7 mouse cellular contexts compared by ENCODE assay signal in the genomic region with DNA sequence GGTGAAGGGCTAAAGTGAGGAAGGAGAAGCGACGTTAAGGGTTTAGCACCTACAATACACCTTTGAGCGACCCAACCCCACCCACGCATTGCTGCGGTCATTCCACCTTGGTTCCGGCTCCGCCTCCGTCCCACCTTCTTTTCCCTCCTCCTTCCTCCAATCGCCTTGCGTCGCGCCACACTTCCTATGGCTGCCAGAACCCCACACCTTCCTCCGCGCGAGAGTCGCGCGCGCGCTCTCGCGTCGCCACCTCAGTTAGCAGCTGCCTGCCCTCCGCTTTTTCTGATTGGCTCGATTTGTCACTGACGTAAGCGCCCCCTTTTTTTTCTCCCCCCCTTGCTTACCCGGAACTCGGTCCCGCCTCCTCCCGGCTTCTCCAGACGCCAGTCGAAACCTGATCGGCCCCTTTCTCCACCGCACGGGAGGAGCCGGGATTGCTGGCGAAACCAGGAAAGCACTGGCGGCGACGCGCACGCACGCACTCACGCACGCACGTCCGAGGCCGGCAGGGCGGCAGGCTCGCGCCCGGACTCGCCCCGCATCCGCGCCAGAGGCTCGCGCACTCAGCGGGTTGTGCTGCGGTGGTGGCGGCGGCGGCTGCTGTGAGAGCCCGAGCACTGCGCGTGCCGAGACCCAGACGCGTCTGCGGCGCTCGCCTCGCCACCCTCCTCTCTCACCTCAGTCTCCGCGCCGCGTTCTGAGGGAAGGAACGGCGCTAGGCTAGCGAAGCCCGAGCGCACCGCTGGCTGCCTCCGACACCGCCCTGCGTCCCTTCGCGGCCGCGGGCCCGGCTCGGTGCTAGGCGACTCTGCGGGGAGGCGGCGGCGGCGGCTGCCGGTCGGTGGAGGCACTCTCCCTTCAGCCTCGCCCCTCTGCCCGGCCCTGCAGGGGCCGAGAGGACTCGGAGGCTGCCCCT. TPM values are rescaled to one million over a fixed set of nuclear protein-coding genes. Genes with fewer than 3 reads are reported as not detected.
DNase-seq lines count a peak whose midpoint lies in the region; ATAC-seq lines count a peak whose summit lies in the region.

Gene Rab6a, plus strand, starts transcription at position 197 of the 916 bp plus-strand sequence.

- H3K4me1 ChIP-seq in embryonic facial prominence, embryonic 12.5 days = peaks cover 6% of the 10 kb centered on the region
- H3K4me1 ChIP-seq in limb, embryonic 11.5 days (ENCODE audit: control insufficient read depth, insufficient read depth, low read length) = 0 out of 2 replicates have a peak, but pooled peaks cover 5% of the 10 kb centered on the region
- H3K4me1 ChIP-seq in midbrain, embryonic 14.5 days (ENCODE audit: control insufficient read depth, insufficient read depth, low read length) = peaks cover 21% of the 10 kb centered on the region

- peak within 1 kb of the TSS; percentile 96 for H3K9ac ChIP-seq in embryonic facial prominence, embryonic 12.5 days
- peak within 1 kb of the TSS; percentile 98 for H3K9ac ChIP-seq in limb, embryonic 11.5 days (ENCODE audit: low read length)
- peak within 1 kb of the TSS; percentile 99 for H3K9ac ChIP-seq in midbrain, embryonic 14.5 days (replicated peaks; ENCODE audit: low read length)

- WGBS in embryonic facial prominence, embryonic 12.5 days = under 1% methylated on average over 84 of the region's 105 CpGs
- under 1% methylated on average over 96 of the region's 105 CpGs for WGBS in limb, embryonic 11.5 days
- under 1% methylated on average over 105 of the region's 105 CpGs for WGBS in midbrain, embryonic 14.5 days

- ATAC-seq in embryonic facial prominence, embryonic 12.5 days (ENCODE audit: insufficient number of reproducible peaks, insufficient read depth, low FRiP score, low TSS enrichment) = peak; percentile 97
- ATAC-seq in limb, embryonic 11.5 days (ENCODE audit: insufficient number of reproducible peaks, low FRiP score, low TSS enrichment, low read depth) = peak; percentile 97
- ATAC-seq in midbrain, embryonic 14.5 days (ENCODE audit: low FRiP score, low TSS enrichment) = peak; percentile 96

- H3K36me3 ChIP-seq in embryonic facial prominence, embryonic 12.5 days = no peaks in the 10 kb centered on the region
- H3K36me3 ChIP-seq in limb, embryonic 11.5 days (ENCODE audit: control insufficient read depth, insufficient read depth, low read length) = no peaks in the 10 kb centered on the region
- no peaks in the 10 kb centered on the region for H3K36me3 ChIP-seq in midbrain, embryonic 14.5 days (ENCODE audit: control insufficient read depth, insufficient read depth, low read length)

- H3K9me3 ChIP-seq in embryonic facial prominence, embryonic 12.5 days = no peaks in the 10 kb centered on the region
- no peaks in the 10 kb centered on the region for H3K9me3 ChIP-seq in limb, embryonic 11.5 days (ENCODE audit: control insufficient read depth, low read length)
- no peaks in the 10 kb centered on the region for H3K9me3 ChIP-seq in midbrain, embryonic 14.5 days (ENCODE audit: control insufficient read depth, low read length)

- peak within 1 kb of the TSS; percentile 99 for H3K27ac ChIP-seq in embryonic facial prominence, embryonic 12.5 days
- H3K27ac ChIP-seq in limb, embryonic 11.5 days (replicated peaks; ENCODE audit: low read depth, low read length) = peak within 1 kb of the TSS; percentile 97
- H3K27ac ChIP-seq in midbrain, embryonic 14.5 days (replicated peaks; ENCODE audit: low read depth, low read length) = peak within 1 kb of the TSS; percentile 99

- peak within 1 kb of the TSS; percentile 99 for H3K4me3 ChIP-seq in embryonic facial prominence, embryonic 12.5 days
- H3K4me3 ChIP-seq in limb, embryonic 11.5 days (ENCODE audit: low read depth, low read length) = peak within 1 kb of the TSS; percentile 96
- peak within 1 kb of the TSS; percentile 95 for H3K4me3 ChIP-seq in midbrain, embryonic 14.5 days (replicated peaks; ENCODE audit: low read depth, low read length)

- H3K27me3 ChIP-seq in embryonic facial prominence, embryonic 12.5 days = no peaks in the 10 kb centered on the region
- no peaks in the 10 kb centered on the region for H3K27me3 ChIP-seq in limb, embryonic 11.5 days (ENCODE audit: control insufficient read depth, insufficient read depth, low read length)
- H3K27me3 ChIP-seq in midbrain, embryonic 14.5 days (ENCODE audit: control insufficient read depth, insufficient read depth, low read length) = no peaks in the 10 kb centered on the region

- DNase-seq in adrenal gland, postnatal 25 days = peak; percentile 95
- peak; percentile 100 for DNase-seq in heart, adult 11 months
- peak; percentile 96 for DNase-seq in kidney, adult 18-20 months
- DNase-seq in limb, embryonic 11.5 days (ENCODE audit: low spot score) = peak; percentile 99
- DNase-seq in midbrain, embryonic 14.5 days = peak; percentile 99
- peak; percentile 91 to 94 for DNase-seq in spleen, adult 18-20 months

- peak within 1 kb of the TSS; percentile 64 for H3K4me2 ChIP-seq in embryonic facial prominence, embryonic 12.5 days (replicated peaks)
- H3K4me2 ChIP-seq in limb, embryonic 11.5 days (ENCODE audit: low read depth, severe bottlenecking) = peak within 1 kb of the TSS; percentile 50
- H3K4me2 ChIP-seq in midbrain, embryonic 14.5 days (ENCODE audit: low read length) = peak within 1 kb of the TSS; percentile 67

RNA-seq across cellular contexts. Expression of gene Rab6a, which starts in this region (rescaled TPM):
- total RNA-seq in adrenal gland, postnatal 25 days (2021) = 64.8 and 67.5 TPM in 2 replicates
- 121 and 126 TPM in 2 replicates for polyA plus RNA-seq in embryonic facial prominence, embryonic 12.5 days (2016; fragmentation: Nextera tagmentation; extraction: Ambion mirVana)
- 128 TPM in 2 replicates for polyA plus RNA-seq in limb, embryonic 11.5 days (2014; fragmentation: Nextera tagmentation; extraction: Ambion mirVana)
- polyA plus RNA-seq in midbrain, embryonic 14.5 days (2014; fragmentation: Nextera tagmentation; extraction: Ambion mirVana) = 272 and 300 TPM in 2 replicates

Comparison
In these comparisons a context has a peak if more than half of its experiments do, and no peak if none do; other contexts are left out.
1. Peak in every context shown above with its lines: DNase-seq, ATAC-seq, H3K4me3 ChIP-seq and H3K27ac ChIP-seq.